Mouse (Mus musculus): ENCODE data around the gene Tsga13. TPM values are rescaled to one million over a fixed set of nuclear protein-coding genes. Genes with fewer than 3 reads are reported as not detected.

Tsga13 gene
- total RNA-seq, 4 experiments from 2014 or later, result not detected

- no peak for DNase-seq
These were observed 59.4 kb downstream of the Tsga13 start for GRCm38 (mm10) chr6:30855956-30856355.

GRCm38 (mm10) chr6:30855205-30855604 lies 60.2 kb downstream of the Tsga13 start:
- DNase-seq, result no peak

- no peak for DNase-seq
These were observed 65.6 kb downstream of the Tsga13 start for GRCm38 (mm10) chr6:30849818-30850217.

Other genes with a start within 250 kb of the Tsga13 start
- gene Cep41, start 221.8 kb downstream of the Tsga13 start, total RNA-seq (2022), result 10 to 100 TPM in 1 of 4 experiments, 1 to 10 TPM in 3; 7.9 to 11.6 (median 8.6) TPM
- 10 to 100 TPM; 39.2 to 81.6 (median 52.6) TPM for gene Mest, start 192.0 kb downstream of the Tsga13 start, total RNA-seq (2022)
- gene Copg2, start 18.8 kb downstream of the Tsga13 start, total RNA-seq (2022), result 10 to 100 TPM; 80.0 to 99.4 (median 91.7) TPM
- gene Klf14, start 43.5 kb upstream of the Tsga13 start, total RNA-seq (2022), result under 1 TPM in 1 of 4 experiments, not detected in 3; 0.35 TPM

Measured in adrenal gland, adult 8-10 months (tissue).